Mouse (Mus musculus) heart, embryonic 10.5 days (tissue): ENCODE results near the gene Atg3. TPM values are rescaled to one million over a fixed set of nuclear protein-coding genes. Genes with fewer than 3 reads are reported as not detected.

Experiments
- DNase-seq: peaks from one replicate; pipeline ENCODE4 v3.0.0-alpha.2; 2017; ENCODE audit warnings: low spot score
- H3K27ac ChIP-seq: fragments of 300-500 bp; sonication (generic); 2 replicates; pipeline ENCODE4 v1.5.1; 2016; ENCODE audit warnings: mild to moderate bottlenecking
- H3K27me3 ChIP-seq: fragments of 300-500 bp; sonication (generic); 2 replicates; pipeline ENCODE4 v1.6.1; 2016; ENCODE audit warnings: mild to moderate bottlenecking; ENCODE audit not compliant: poor library complexity, insufficient read depth, severe bottlenecking
- H3K36me3 ChIP-seq: fragments of 300-500 bp; sonication (generic); 2 replicates; pipeline ENCODE4 v1.6.1; 2016; ENCODE audit warnings: mild to moderate bottlenecking, moderate library complexity
- H3K4me1 ChIP-seq: fragments of 300-500 bp; sonication (generic); 2 replicates; pipeline ENCODE4 v1.6.1; 2016; ENCODE audit warnings: mild to moderate bottlenecking
- H3K4me3 ChIP-seq: fragments of 300-500 bp; sonication (generic); 2 replicates; pipeline ENCODE4 v1.5.1; 2016; ENCODE audit warnings: mild to moderate bottlenecking, moderate library complexity
- H3K9me3 ChIP-seq: fragments of 300-500 bp; sonication (generic); 2 replicates; pipeline ENCODE4 v1.6.1; 2016; ENCODE audit warnings: mild to moderate bottlenecking, moderate library complexity
- WGBS: fragments of 180-500 bp; shearing (Covaris S2); methylation state at CpG from one replicate; pipeline ENCODE4 v1.1.7; 2016; 5-methylcytosine and 5-hydroxymethylcytosine counted together
- polyA plus RNA-seq: library from polyadenylated mRNA; unstranded; fragments of >200 nt; fragmentation: Nextera tagmentation; extraction: Ambion mirVana; gene quantifications from 2 replicates; pipeline ENCODE4 v1.2.1, GENCODE M21; 2016

Atg3 gene
- polyA plus RNA-seq: 35.6 and 39.6 TPM in 2 replicates

- Histone ChIP-seq H3K9me3 (no peaks in the 10 kb centered on the region), H3K4me3 (peak within 1 kb of the TSS; percentile 95), H3K27ac (peak within 1 kb of the TSS; percentile 92), H3K36me3 (peaks cover 13% of the 10 kb centered on the region; the same call in 1 of the 2 replicates), H3K27me3 (no peaks in the 10 kb centered on the region), H3K4me1 (peaks cover 15% of the 10 kb centered on the region)
- peak; percentile 98 for DNase-seq
- under 1% methylated on average over 62 of the region's 64 CpGs for WGBS
Observed at GRCm38 (mm10) chr16:45158522-45159388, at the start of gene Atg3, which contains the start of gene Slc35a5. Gene Atg3 (plus strand): TSS chr16:45158785. Gene Slc35a5 (minus strand): TSS chr16:45158706.

- H3K27me3 ChIP-seq: no peaks in the 10 kb centered on the region
- H3K27ac ChIP-seq: peak overlapping the region; percentile 30; the same call in 1 of the 2 replicates
- H3K9me3 ChIP-seq: no peaks in the 10 kb centered on the region
- 4% methylated on average over 4 of the region's 4 CpGs for WGBS
- peaks cover 8% of the 10 kb centered on the region; the same call in 1 of the 2 replicates for H3K36me3 ChIP-seq
- no peak overlapping the region for H3K4me3 ChIP-seq
- H3K4me1 ChIP-seq: peaks cover 27% of the 10 kb centered on the region
- DNase-seq: peak; percentile 82
Observed at GRCm38 (mm10) chr16:45110498-45110897, 48.1 kb upstream of the Atg3 start.

- Histone ChIP-seq H3K4me3 (no peak overlapping the region), H3K27ac (no peak overlapping the region), H3K27me3 (no peaks in the 10 kb centered on the region), H3K4me1 (peaks cover 11% of the 10 kb centered on the region), H3K36me3 (peaks cover 28% of the 10 kb centered on the region), H3K9me3 (no peaks in the 10 kb centered on the region)
- no peak for DNase-seq
- WGBS: 84% methylated on average over 3 of the region's 3 CpGs
Observed at GRCm38 (mm10) chr16:45117200-45117599, 41.4 kb upstream of the Atg3 start.

- Histone ChIP-seq H3K27me3 (no peaks in the 10 kb centered on the region), H3K27ac (no peak overlapping the region), H3K4me3 (no peak overlapping the region), H3K36me3 (peaks cover 35% of the 10 kb centered on the region), H3K4me1 (peaks cover 11% of the 10 kb centered on the region), H3K9me3 (no peaks in the 10 kb centered on the region)
- 81% methylated on average over 3 of the region's 3 CpGs for WGBS
- no peak for DNase-seq
Observed at GRCm38 (mm10) chr16:45118760-45119159, 39.8 kb upstream of the Atg3 start.

- no peak for DNase-seq
- H3K27ac ChIP-seq: peak overlapping the region; percentile 6; the same call in 1 of the 2 replicates
- H3K4me1 ChIP-seq: peaks cover 20% of the 10 kb centered on the region
- H3K4me3 ChIP-seq: no peak overlapping the region
- H3K36me3 ChIP-seq: peaks cover 34% of the 10 kb centered on the region
- no peaks in the 10 kb centered on the region for H3K27me3 ChIP-seq
- no peaks in the 10 kb centered on the region for H3K9me3 ChIP-seq
- WGBS: 33% methylated on average over 5 of the region's 5 CpGs
Observed at GRCm38 (mm10) chr16:45120844-45121425, 37.6 kb upstream of the Atg3 start.

- no peak overlapping the region for H3K27ac ChIP-seq
- H3K9me3 ChIP-seq: no peaks in the 10 kb centered on the region
- 66% methylated on average over 5 of the region's 5 CpGs for WGBS
- no peak for DNase-seq
- no peak overlapping the region for H3K4me3 ChIP-seq
- no peaks in the 10 kb centered on the region for H3K27me3 ChIP-seq
- peaks cover 30% of the 10 kb centered on the region for H3K36me3 ChIP-seq
- peaks cover 20% of the 10 kb centered on the region for H3K4me1 ChIP-seq
Observed at GRCm38 (mm10) chr16:45122571-45122970, 36.0 kb upstream of the Atg3 start.

- H3K36me3 ChIP-seq: peaks cover 26% of the 10 kb centered on the region; the same call in 1 of the 2 replicates
- no peak overlapping the region for H3K4me3 ChIP-seq
- WGBS: 34% methylated on average over 9 of the region's 9 CpGs
- H3K27ac ChIP-seq: no peak overlapping the region
- DNase-seq: peak; percentile 75
- H3K27me3 ChIP-seq: no peaks in the 10 kb centered on the region
- peaks cover 20% of the 10 kb centered on the region for H3K4me1 ChIP-seq
- H3K9me3 ChIP-seq: no peaks in the 10 kb centered on the region
Observed at GRCm38 (mm10) chr16:45124230-45125203, 34.1 kb upstream of the Atg3 start.

GRCm38 (mm10) chr16:45127936-45128710 lies 30.5 kb upstream of the Atg3 start:
- H3K27me3 ChIP-seq: no peaks in the 10 kb centered on the region
- WGBS: 78% methylated on average over 2 of the region's 2 CpGs
- no peak for DNase-seq

GRCm38 (mm10) chr16:45141711-45142110 lies 16.9 kb upstream of the Atg3 start:
- WGBS: 91% methylated on average over 5 of the region's 5 CpGs
- no peaks in the 10 kb centered on the region for H3K27me3 ChIP-seq
- no peak overlapping the region for H3K27ac ChIP-seq
- DNase-seq: no peak
- no peak overlapping the region for H3K4me3 ChIP-seq
- no peaks in the 10 kb centered on the region for H3K9me3 ChIP-seq
- peaks cover 65% of the 10 kb centered on the region for H3K36me3 ChIP-seq
- H3K4me1 ChIP-seq: no peaks in the 10 kb centered on the region

More at GRCm38 (mm10) chr16:45127936-45128710, 30.5 kb upstream of the Atg3 start:
- Histone ChIP-seq H3K36me3 (peaks cover 21% of the 10 kb centered on the region; the same call in 1 of the 2 replicates), H3K27ac (no peak overlapping the region), H3K4me3 (no peak overlapping the region), H3K9me3 (no peaks in the 10 kb centered on the region), H3K4me1 (peaks cover 8% of the 10 kb centered on the region; the same call in 1 of the 2 replicates)

- H3K4me1 ChIP-seq: no peaks in the 10 kb centered on the region
- 96% methylated on average over 5 of the region's 5 CpGs for WGBS
Observed at GRCm38 (mm10) chr16:45142565-45142964, 16.0 kb upstream of the Atg3 start.

GRCm38 (mm10) chr16:45145119-45145518 lies 13.5 kb upstream of the Atg3 start:
- Histone ChIP-seq H3K27me3 (no peaks in the 10 kb centered on the region), H3K4me3 (no peak overlapping the region), H3K36me3 (peaks cover 65% of the 10 kb centered on the region), H3K27ac (no peak overlapping the region), H3K4me1 (no peaks in the 10 kb centered on the region), H3K9me3 (no peaks in the 10 kb centered on the region)
- 90% methylated on average over 6 of the region's 6 CpGs for WGBS
- DNase-seq: no peak

More at GRCm38 (mm10) chr16:45142565-45142964, 16.0 kb upstream of the Atg3 start:
- H3K9me3 ChIP-seq: no peaks in the 10 kb centered on the region
- no peak overlapping the region for H3K27ac ChIP-seq
- no peak overlapping the region for H3K4me3 ChIP-seq
- peaks cover 69% of the 10 kb centered on the region for H3K36me3 ChIP-seq
- DNase-seq: no peak
- H3K27me3 ChIP-seq: no peaks in the 10 kb centered on the region
